Mouse (Mus musculus): ENCODE measurements around the gene Ptprb. TPM values are rescaled to one million over a fixed set of nuclear protein-coding genes. Genes with fewer than 3 reads are reported as not detected.
A peak's percentile ranks its signal among the peaks of the same experiment; 100 is the strongest.

The Ptprb gene
- total and polyA plus RNA-seq, 2 experiments from 2014 or later, result 3.3 to 9.8 TPM

DNA sequence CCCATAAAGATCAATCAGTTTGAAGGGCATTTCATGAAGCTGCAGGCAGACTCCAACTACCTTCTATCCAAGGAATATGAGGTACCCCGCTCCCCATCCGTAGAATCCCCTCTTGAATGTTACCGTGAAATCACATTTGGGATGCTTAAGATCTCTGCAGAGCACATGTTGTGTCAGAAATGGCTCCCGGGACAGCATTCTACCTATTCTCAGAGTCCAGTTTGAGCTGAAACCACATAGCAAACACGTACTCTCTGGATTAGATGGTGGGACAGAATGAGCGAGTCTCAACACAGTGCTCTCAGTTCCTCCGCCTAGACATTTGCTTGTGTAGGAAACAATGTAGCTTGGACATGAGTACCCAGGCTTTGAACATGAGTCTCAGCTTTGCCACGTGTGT is 87.3 kb downstream of the Ptprb start:
- Histone ChIP-seq H3K36me3 (ENCODE audit: insufficient read depth, low read length) (no peaks in the 10 kb centered on the region), H3K9ac (replicated peaks; ENCODE audit: low read length, poor library complexity, severe bottlenecking) (no peak overlapping the region), H3K27ac (ENCODE audit: low read depth, low read length) (no peak overlapping the region), H3K4me3 (ENCODE audit: low read depth, low read length) (no peak overlapping the region), H3K4me2 (ENCODE audit: low read depth, low read length, poor library complexity, severe bottlenecking) (no peak overlapping the region), H3K9me3 (ENCODE audit: low read length) (no peaks in the 10 kb centered on the region), H3K4me1 (ENCODE audit: insufficient read depth, low read length) (no peaks in the 10 kb centered on the region), H3K27me3 (ENCODE audit: insufficient read depth, low read length) (no peaks in the 10 kb centered on the region)
- DNase-seq (ENCODE audit: low spot score), result no peak
- WGBS, result 44% methylated on average over 8 of the region's 8 CpGs
- ATAC-seq (ENCODE audit: low FRiP score), result no peak
- no peak for TF ChIP-seq CTCF (IDR thresholded peaks at IDR 0.05)

DNA sequence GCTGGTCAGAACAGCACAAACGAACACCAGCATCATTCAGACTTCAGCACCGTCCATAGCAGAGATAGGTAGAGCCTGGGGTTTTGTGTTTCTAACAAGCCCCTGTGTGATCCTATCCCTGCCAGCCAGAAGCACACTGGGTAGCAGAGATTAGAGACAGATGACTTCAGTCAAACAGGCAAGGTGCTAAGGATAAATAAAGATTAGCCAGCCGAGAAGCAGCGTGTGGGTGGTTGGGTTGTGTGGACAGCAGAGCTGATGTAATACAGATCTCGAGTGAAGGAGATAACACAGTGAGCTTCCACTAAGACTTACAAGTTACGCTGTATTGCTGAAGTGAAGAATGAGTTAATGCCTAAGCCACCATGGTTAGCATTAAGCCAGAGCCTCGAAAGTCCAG is 89.4 kb downstream of the Ptprb start:
- no peak overlapping the region for H3K4me3 ChIP-seq (ENCODE audit: low read depth, low read length)
- DNase-seq (ENCODE audit: low spot score) (peak; percentile 23), ATAC-seq (ENCODE audit: low FRiP score) (no peak)
- no peak for TF ChIP-seq CTCF (IDR thresholded peaks at IDR 0.05)
- H3K9me3 ChIP-seq (ENCODE audit: low read length), result no peaks in the 10 kb centered on the region
- no peak overlapping the region for H3K9ac ChIP-seq (replicated peaks; ENCODE audit: low read length, poor library complexity, severe bottlenecking)
- no peaks in the 10 kb centered on the region for H3K27me3 ChIP-seq (ENCODE audit: insufficient read depth, low read length)
- no peak overlapping the region for H3K27ac ChIP-seq (ENCODE audit: low read depth, low read length)
- H3K4me2 ChIP-seq (ENCODE audit: low read depth, low read length, poor library complexity, severe bottlenecking), result no peak overlapping the region
- no peaks in the 10 kb centered on the region for H3K4me1 ChIP-seq (ENCODE audit: insufficient read depth, low read length)
- no peaks in the 10 kb centered on the region for H3K36me3 ChIP-seq (ENCODE audit: insufficient read depth, low read length)
- 49% methylated on average over 7 of the region's 7 CpGs for WGBS

DNA sequence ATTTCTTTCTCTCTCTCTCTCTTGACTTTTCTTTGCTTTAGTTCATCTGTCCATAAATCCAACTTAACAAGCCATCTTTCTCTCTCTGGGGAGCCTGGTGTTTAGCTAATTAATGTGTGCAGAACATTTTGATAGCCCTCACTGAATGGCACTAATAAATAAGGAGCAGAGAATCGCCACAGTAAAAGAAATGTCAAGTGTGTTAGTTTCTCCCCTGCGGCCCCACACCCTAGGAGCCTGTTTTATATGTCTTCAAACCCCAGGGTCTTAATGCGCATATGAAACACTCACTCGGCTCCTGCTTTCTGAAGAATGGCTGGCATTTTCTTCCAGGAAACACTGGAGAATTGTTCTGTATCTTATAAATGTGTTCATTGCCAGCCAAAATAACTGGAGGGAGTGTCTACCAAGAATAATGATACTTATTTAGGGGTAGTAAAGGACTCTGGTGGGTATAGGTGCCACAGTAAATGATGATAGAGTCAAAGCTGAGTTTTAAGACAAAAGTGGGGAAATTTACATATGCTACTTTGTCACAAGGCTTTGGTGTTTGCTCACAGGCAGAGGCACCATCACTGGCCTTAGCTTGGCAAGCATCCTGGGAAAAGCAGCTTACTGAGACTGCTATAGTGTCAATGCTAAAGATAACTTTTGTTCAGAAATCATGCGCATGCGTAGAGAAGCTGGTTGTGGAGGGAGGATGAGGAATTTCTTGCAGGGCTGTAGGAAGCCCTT is 95.8 kb downstream of the Ptprb start:
- no peak for TF ChIP-seq CTCF (IDR thresholded peaks at IDR 0.05)
- Histone ChIP-seq H3K9ac (replicated peaks; ENCODE audit: low read length, poor library complexity, severe bottlenecking) (no peak overlapping the region), H3K9me3 (ENCODE audit: low read length) (no peaks in the 10 kb centered on the region), H3K4me3 (ENCODE audit: low read depth, low read length) (no peak overlapping the region), H3K36me3 (ENCODE audit: insufficient read depth, low read length) (no peaks in the 10 kb centered on the region), H3K4me1 (ENCODE audit: insufficient read depth, low read length) (peaks cover 3% of the 10 kb centered on the region; the same call in 1 of the 2 replicates), H3K27me3 (ENCODE audit: insufficient read depth, low read length) (no peaks in the 10 kb centered on the region), H3K27ac (ENCODE audit: low read depth, low read length) (no peak overlapping the region), H3K4me2 (ENCODE audit: low read depth, low read length, poor library complexity, severe bottlenecking) (no peak overlapping the region)
- DNase-seq (ENCODE audit: low spot score), result peak; percentile 53
- WGBS, result 30% methylated on average over 6 of the region's 6 CpGs
- ATAC-seq (ENCODE audit: low FRiP score), result no peak

DNA sequence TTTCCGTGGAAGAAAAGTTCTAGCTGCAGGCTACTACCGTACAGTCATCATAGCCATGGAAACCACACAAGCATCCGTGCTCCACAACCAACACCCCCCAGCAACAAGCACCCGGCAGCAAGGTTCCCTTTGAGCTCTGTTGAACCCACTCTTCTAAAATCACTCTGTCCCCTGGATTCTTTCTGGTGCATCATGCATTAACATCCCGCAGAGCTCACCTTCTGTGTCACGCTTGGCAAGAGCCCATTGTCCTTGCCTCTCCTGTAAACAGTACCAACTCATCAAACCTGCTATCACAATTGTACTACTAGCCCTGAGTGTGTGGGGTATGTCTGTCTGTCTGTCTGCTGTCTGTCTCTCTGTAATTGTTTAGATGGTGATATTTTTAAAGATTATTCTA is 98.8 kb downstream of the Ptprb start:
- Histone ChIP-seq H3K27me3 (ENCODE audit: insufficient read depth, low read length) (no peaks in the 10 kb centered on the region), H3K4me1 (ENCODE audit: insufficient read depth, low read length) (peaks cover 3% of the 10 kb centered on the region; the same call in 1 of the 2 replicates), H3K27ac (ENCODE audit: low read depth, low read length) (no peak overlapping the region), H3K9me3 (ENCODE audit: low read length) (no peaks in the 10 kb centered on the region), H3K36me3 (ENCODE audit: insufficient read depth, low read length) (no peaks in the 10 kb centered on the region), H3K4me2 (ENCODE audit: low read depth, low read length, poor library complexity, severe bottlenecking) (no peak overlapping the region), H3K4me3 (ENCODE audit: low read depth, low read length) (no peak overlapping the region), H3K9ac (replicated peaks; ENCODE audit: low read length, poor library complexity, severe bottlenecking) (no peak overlapping the region)
- DNase-seq (ENCODE audit: low spot score) (no peak), ATAC-seq (ENCODE audit: low FRiP score) (no peak)
- no peak for TF ChIP-seq CTCF (IDR thresholded peaks at IDR 0.05)
- WGBS, result 82% methylated on average over 6 of the region's 6 CpGs

DNA sequence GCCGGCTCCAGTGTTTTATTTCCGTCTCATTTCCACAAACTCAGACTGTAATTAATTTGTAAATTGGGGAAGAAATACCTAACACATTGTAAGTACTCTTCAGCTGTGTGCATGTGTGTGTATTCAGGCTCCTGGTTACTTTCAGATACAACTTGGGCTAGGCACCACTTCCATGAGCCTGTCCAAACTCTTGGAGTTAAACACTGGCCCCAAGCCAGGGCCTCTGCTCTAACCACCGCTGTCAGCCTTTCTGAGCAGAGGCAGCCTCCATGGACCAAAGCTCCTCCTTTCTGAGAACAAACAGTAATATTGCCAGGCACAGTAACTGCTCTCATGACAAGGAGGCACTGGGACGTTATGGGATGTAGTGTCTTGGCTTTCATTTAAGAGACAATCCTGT is 101.5 kb downstream of the Ptprb start:
- DNase-seq (ENCODE audit: low spot score), result no peak
- no peak overlapping the region for H3K27ac ChIP-seq (ENCODE audit: low read depth, low read length)
- no peaks in the 10 kb centered on the region for H3K36me3 ChIP-seq (ENCODE audit: insufficient read depth, low read length)
- H3K4me1 ChIP-seq (ENCODE audit: insufficient read depth, low read length), result no peaks in the 10 kb centered on the region
- no peak overlapping the region for H3K9ac ChIP-seq (replicated peaks; ENCODE audit: low read length, poor library complexity, severe bottlenecking)
- no peaks in the 10 kb centered on the region for H3K27me3 ChIP-seq (ENCODE audit: insufficient read depth, low read length)
- H3K4me2 ChIP-seq (ENCODE audit: low read depth, low read length, poor library complexity, severe bottlenecking), result no peak overlapping the region
- no peak for TF ChIP-seq CTCF (IDR thresholded peaks at IDR 0.05)
- no peak overlapping the region for H3K4me3 ChIP-seq (ENCODE audit: low read depth, low read length)
- ATAC-seq (ENCODE audit: low FRiP score), result no peak
- WGBS, result 74% methylated on average over 4 of the region's 4 CpGs
- H3K9me3 ChIP-seq (ENCODE audit: low read length), result no peaks in the 10 kb centered on the region

DNA sequence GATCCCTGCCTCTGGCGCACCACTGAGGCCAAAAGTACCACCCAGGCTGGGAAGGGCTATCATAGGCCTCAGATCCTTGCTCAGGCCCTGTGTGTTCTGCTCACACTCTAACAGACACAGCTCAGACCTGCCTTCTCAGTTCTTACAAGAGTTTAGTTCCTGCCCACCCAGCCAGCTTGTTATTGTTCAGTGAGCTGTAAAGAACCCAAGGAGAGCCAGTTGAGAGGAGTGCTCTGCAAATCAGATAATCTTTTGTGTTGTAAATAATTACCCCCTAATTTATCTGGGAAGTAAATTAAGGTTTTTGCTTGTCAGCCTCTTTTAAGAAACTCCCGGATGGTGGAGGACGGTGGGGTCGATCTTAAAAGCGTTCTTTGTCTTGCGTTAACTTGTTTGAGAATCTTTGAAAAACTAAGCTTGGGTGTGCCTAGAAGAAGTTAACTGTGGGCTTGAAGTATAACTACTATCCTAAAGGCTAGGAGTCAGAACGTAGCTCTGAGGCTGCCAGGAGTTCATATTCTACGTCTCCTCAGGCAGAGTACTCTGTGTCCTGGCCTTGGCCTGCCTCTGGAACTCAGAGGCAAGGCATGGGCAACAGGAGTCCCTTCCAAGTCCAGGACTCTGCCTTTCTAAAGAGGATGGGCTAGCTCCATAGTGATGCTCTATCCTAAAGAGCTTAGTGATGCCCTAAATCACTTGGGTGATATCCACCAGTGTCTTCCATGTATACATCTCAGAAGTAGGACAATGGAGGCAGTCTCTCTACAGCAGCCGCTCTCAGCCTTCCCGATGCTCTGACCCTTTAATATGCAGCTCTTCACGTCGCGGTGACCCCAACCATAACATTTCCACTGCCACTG is 107.7 kb downstream of the Ptprb start:
- Histone ChIP-seq H3K36me3 (ENCODE audit: insufficient read depth, low read length) (no peaks in the 10 kb centered on the region), H3K4me2 (ENCODE audit: low read depth, low read length, poor library complexity, severe bottlenecking) (no peak overlapping the region), H3K4me3 (ENCODE audit: low read depth, low read length) (no peak overlapping the region), H3K9ac (replicated peaks; ENCODE audit: low read length, poor library complexity, severe bottlenecking) (no peak overlapping the region), H3K27ac (ENCODE audit: low read depth, low read length) (no peak overlapping the region), H3K27me3 (ENCODE audit: insufficient read depth, low read length) (no peaks in the 10 kb centered on the region), H3K9me3 (ENCODE audit: low read length) (no peaks in the 10 kb centered on the region), H3K4me1 (ENCODE audit: insufficient read depth, low read length) (no peaks in the 10 kb centered on the region)
- no peak for ATAC-seq (ENCODE audit: low FRiP score)
- no peak for DNase-seq (ENCODE audit: low spot score)
- no peak for TF ChIP-seq CTCF (IDR thresholded peaks at IDR 0.05)
- WGBS, result 63% methylated on average over 13 of the region's 13 CpGs

Data from midbrain, postnatal 0 days (tissue).